9 mouse cellular contexts compared by ENCODE assay signal in the genomic region with DNA sequence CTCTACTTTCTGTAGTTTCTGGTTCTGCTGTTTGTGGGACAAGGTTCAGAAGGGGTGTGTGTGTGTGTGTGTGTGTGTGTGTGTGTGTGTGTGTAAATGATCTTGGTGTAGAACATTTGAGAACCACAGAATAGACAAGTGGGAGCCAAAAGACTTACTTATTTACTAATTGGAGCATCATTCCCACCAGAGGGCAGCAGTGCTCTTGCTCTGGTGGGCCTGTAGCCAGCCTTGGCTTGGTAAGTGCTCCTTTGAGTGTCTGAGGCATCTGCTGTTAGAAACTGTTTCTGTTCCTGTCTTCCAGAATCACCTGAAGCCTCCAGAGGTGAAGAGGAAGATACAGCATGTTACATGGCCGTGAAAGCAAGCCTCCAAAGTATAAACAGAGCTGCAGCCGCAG. TPM values are rescaled to one million over a fixed set of nuclear protein-coding genes. Genes with fewer than 3 reads are reported as not detected.
A peak's percentile ranks its signal among the peaks of the same experiment; 100 is the strongest.
DNase-seq lines count a peak whose midpoint lies in the region; ATAC-seq and TF ChIP-seq lines count a peak whose summit lies in the region.
"Had no signal": no experiment of that assay in that cellular context is flagged by ENCODE, and none has a peak within 500 bp of the region (broad histone marks: within the 10 kb centered on the region; RNA-seq: fewer than 3 reads in every experiment).

No protein-coding gene starts in this region.

- H3K9me3 ChIP-seq in forebrain, embryonic 15.5 days, result no peaks in the 10 kb centered on the region
- no peaks in the 10 kb centered on the region for H3K9me3 ChIP-seq in forebrain, embryonic 12.5 days
- H3K9me3 ChIP-seq in forebrain, postnatal 0 days (ENCODE audit: low read length), result no peaks in the 10 kb centered on the region
- H3K9me3 ChIP-seq: hindbrain, embryonic 15.5 days had no signal

- H3K36me3 ChIP-seq in forebrain, embryonic 15.5 days, result peaks cover 62% of the 10 kb centered on the region
- peaks cover 59% of the 10 kb centered on the region for H3K36me3 ChIP-seq in forebrain, embryonic 12.5 days (replicated peaks)
- H3K36me3 ChIP-seq in forebrain, postnatal 0 days (ENCODE audit: insufficient read depth), result peaks cover 41% of the 10 kb centered on the region

- peak; percentile 86 for DNase-seq in 3T3-L1 (ENCODE audit: low read depth, low spot score)
- DNase-seq in brain, embryonic 18.5 days (ENCODE audit: low read depth, low spot score), result peak; percentile 26
- peak; percentile 87 for DNase-seq in forebrain, postnatal 0 days
- peak; percentile 60 to 79 for DNase-seq in layer of hippocampus, adult 2 months (ENCODE audit: low spot score in 2 of 2)
- DNase-seq in lung, postnatal 36 days, result peak; percentile 85
- peak; percentile 32 to 64 for DNase-seq in spleen, postnatal 4 days (ENCODE audit: low spot score in 2 of 2)

- no peaks in the 10 kb centered on the region for H3K4me1 ChIP-seq in forebrain, embryonic 15.5 days
- no peaks in the 10 kb centered on the region for H3K4me1 ChIP-seq in forebrain, embryonic 12.5 days
- H3K4me1 ChIP-seq in forebrain, postnatal 0 days (ENCODE audit: insufficient read depth), result no peaks in the 10 kb centered on the region
- H3K4me1 ChIP-seq: hindbrain, embryonic 15.5 days had no signal

- no peak overlapping the region for H3K4me2 ChIP-seq in forebrain, embryonic 15.5 days (replicated peaks)
- H3K4me2 ChIP-seq in forebrain, embryonic 12.5 days, result no peak overlapping the region
- no peak overlapping the region for H3K4me2 ChIP-seq in forebrain, postnatal 0 days (ENCODE audit: low read depth)
- H3K4me2 ChIP-seq: hindbrain, embryonic 15.5 days had no signal

- 88% methylated on average over 2 of the region's 2 CpGs for WGBS in forebrain, embryonic 15.5 days
- WGBS in forebrain, embryonic 12.5 days, result 87% methylated on average over 2 of the region's 2 CpGs
- 87% methylated on average over 2 of the region's 2 CpGs for WGBS in forebrain, postnatal 0 days

- TF ChIP-seq CTCF in forebrain, postnatal 0 days (IDR thresholded peaks at IDR 0.05; ENCODE audit: low read depth), result peak; percentile 76
- TF ChIP-seq CTCF in layer of hippocampus, adult 2 months (conservative IDR thresholded peaks at IDR 0.05), result peak; percentile 76

- H3K27ac ChIP-seq in forebrain, embryonic 15.5 days (replicated peaks), result no peak overlapping the region
- H3K27ac ChIP-seq in forebrain, embryonic 12.5 days, result no peak overlapping the region
- no peak overlapping the region for H3K27ac ChIP-seq in forebrain, postnatal 0 days (ENCODE audit: low read depth, low read length)
- H3K27ac ChIP-seq in layer of hippocampus, adult 2 months, result no peak overlapping the region
- H3K27ac ChIP-seq: hindbrain, embryonic 15.5 days had no signal

- no peak overlapping the region for H3K4me3 ChIP-seq in forebrain, embryonic 15.5 days
- H3K4me3 ChIP-seq in forebrain, embryonic 12.5 days (replicated peaks), result no peak overlapping the region
- no peak overlapping the region for H3K4me3 ChIP-seq in forebrain, postnatal 0 days (ENCODE audit: low read depth, low read length)
- no peak overlapping the region for H3K4me3 ChIP-seq in layer of hippocampus, adult 2 months
- H3K4me3 ChIP-seq: hindbrain, embryonic 15.5 days had no signal

- peak; percentile 57 for ATAC-seq in forebrain, embryonic 15.5 days (replicated peaks)
- ATAC-seq in forebrain, embryonic 12.5 days (ENCODE audit: low FRiP score), result no peak
- peak; percentile 69 for ATAC-seq in forebrain, postnatal 0 days

- H3K27me3 ChIP-seq in forebrain, embryonic 15.5 days, result no peaks in the 10 kb centered on the region
- H3K27me3 ChIP-seq in forebrain, embryonic 12.5 days, result no peaks in the 10 kb centered on the region
- H3K27me3 ChIP-seq in forebrain, postnatal 0 days (ENCODE audit: insufficient read depth, low read length), result no peaks in the 10 kb centered on the region
- H3K27me3 ChIP-seq: hindbrain, embryonic 15.5 days had no signal

- no peak overlapping the region for H3K9ac ChIP-seq in forebrain, embryonic 15.5 days (replicated peaks)
- no peak overlapping the region for H3K9ac ChIP-seq in forebrain, embryonic 12.5 days
- no peak overlapping the region for H3K9ac ChIP-seq in forebrain, postnatal 0 days
- H3K9ac ChIP-seq: hindbrain, embryonic 15.5 days had no signal

RNA-seq across cellular contexts. Expression of a gene that starts 14.4 kb away (rescaled TPM):
- 47.8 and 53.5 TPM in 2 replicates for polyA plus RNA-seq in forebrain, embryonic 15.5 days (2015; fragmentation: Nextera tagmentation; extraction: Ambion mirVana)
- 42.9 and 48.5 TPM in 2 replicates for polyA plus RNA-seq in forebrain, embryonic 12.5 days (2016; fragmentation: Nextera tagmentation; extraction: Ambion mirVana)
- 45.7 and 46.7 TPM in 2 replicates for total RNA-seq in forebrain, postnatal 0 days (2014; rRNA removed)
- polyA plus RNA-seq in forebrain, postnatal 0 days (2015; fragmentation: Nextera tagmentation; extraction: Ambion mirVana), result 28.4 and 37.0 TPM in 2 replicates
- 10 to 100 TPM; 24.2 to 26.8 TPM for total RNA-seq in layer of hippocampus, adult 2 months (2021)

RNA-seq across cellular contexts. Expression of a gene that starts 14.4 kb away (rescaled TPM):
- polyA plus RNA-seq in forebrain, embryonic 15.5 days (2015; fragmentation: Nextera tagmentation; extraction: Ambion mirVana), result 18.1 and 18.2 TPM in 2 replicates
- polyA plus RNA-seq in forebrain, embryonic 12.5 days (2016; fragmentation: Nextera tagmentation; extraction: Ambion mirVana), result 15.5 and 17.1 TPM in 2 replicates
- 32.8 and 39.3 TPM in 2 replicates for total RNA-seq in forebrain, postnatal 0 days (2014; rRNA removed)
- 12.8 and 15.8 TPM in 2 replicates for polyA plus RNA-seq in forebrain, postnatal 0 days (2015; fragmentation: Nextera tagmentation; extraction: Ambion mirVana)
- 10 to 100 TPM; 26.8 to 42.4 TPM for total RNA-seq in layer of hippocampus, adult 2 months (2021)

Comparison
In these comparisons a context has a peak if more than half of its experiments do, and no peak if none do; other contexts are left out.
1. DNase-seq: peak in every context shown above with its lines; median percentile 87 in forebrain, postnatal 0 days; 86 in 3T3-L1; 85 in lung, postnatal 36 days; 70 in layer of hippocampus, adult 2 months; 48 in spleen, postnatal 4 days; 26 in brain, embryonic 18.5 days.